Mouse (Mus musculus) heart, adult 2 months (tissue): ENCODE results near the gene Zdhhc17. TPM values are rescaled to one million over a fixed set of nuclear protein-coding genes. Genes with fewer than 3 reads are reported as not detected.

Source experiments
- DNase-seq, 2 experiments: peaks; one replicate each; pipeline ENCODE4 v3.0.0; 2021
- H3K27ac ChIP-seq: fragments of 200-600 bp; 2 replicates; pipeline ENCODE4 v1.8.1; 2022
- H3K27me3 ChIP-seq: fragments of 200-500 bp; 2 replicates; pipeline ENCODE4 v1.6.1; 2012; ENCODE audit warnings: mild to moderate bottlenecking, low read length, inconsistent platforms, mixed read lengths; ENCODE audit not compliant: control insufficient read depth, insufficient read depth
- H3K36me3 ChIP-seq: fragments of 200-500 bp; 2 replicates; pipeline ENCODE4 v1.6.1; 2012; ENCODE audit warnings: low read length, inconsistent platforms; ENCODE audit not compliant: control insufficient read depth, insufficient read depth
- H3K4me1 ChIP-seq: fragments of 200-500 bp; 2 replicates; pipeline ENCODE4 v1.6.1; 2011; ENCODE audit warnings: low read length; ENCODE audit not compliant: control insufficient read depth, insufficient read depth
- H3K4me3 ChIP-seq: fragments of 200-600 bp; 2 replicates; pipeline ENCODE4 v1.8.1; 2022
- H3K79me2 ChIP-seq: fragments of 200-500 bp; replicated peaks from 2 replicates; pipeline ENCODE4 v1.6.1; 2012; ENCODE audit warnings: mild to moderate bottlenecking, inconsistent platforms, low read length, moderate library complexity, mixed read lengths; ENCODE audit not compliant: control insufficient read depth, insufficient read depth
- H3K9ac ChIP-seq: fragments of 200-500 bp; 2 replicates; pipeline ENCODE4 v1.6.1; 2012; ENCODE audit warnings: low read depth, mild to moderate bottlenecking, control low read depth, inconsistent platforms, low read length, mixed read lengths
- CTCF ChIP-seq: fragments of 200-600 bp; IDR thresholded peaks from 2 replicates; pipeline ENCODE4 v1.8.1; 2022; ENCODE audit warnings: antibody characterized with exemption, mild to moderate bottlenecking, moderate library complexity
- EP300 ChIP-seq: fragments of 200-500 bp; IDR thresholded peaks from 2 replicates; pipeline ENCODE4 v1.6.1; 2011; ENCODE audit warnings: low read depth, low read length, control low read depth; ENCODE audit not compliant: insufficient read depth
- POLR2A ChIP-seq: fragments of 200-500 bp; IDR thresholded peaks from 2 replicates; pipeline ENCODE4 v1.6.1; 2011; ENCODE audit warnings: mild to moderate bottlenecking, low read depth, low read length, control low read depth; ENCODE audit not compliant: insufficient read depth
- WGBS: fragments of 180-500 bp; shearing (Covaris S2); methylation state at CpG from one replicate; pipeline ENCODE4 v1.1.7; 2018; 5-methylcytosine and 5-hydroxymethylcytosine counted together
- intact Hi-C: fragments of 180-260 bp; cut with DNase I; formaldehyde crosslinking; loops from one replicate; pipeline ENCODE4 v1.15.1; 2025
- polyA plus RNA-seq: library from polyadenylated mRNA; depleted of rRNA; stranded (reverse); fragments of >200 nt; gene quantifications from 2 replicates; pipeline ENCODE4 v1.2.3, GENCODE M21; 2012
- total RNA-seq, 2 experiments: library from RNA; stranded (reverse); gene quantifications; 2 replicates each; pipeline ENCODE4 v1.2.3; 2021

Zdhhc17 gene
- total and polyA plus RNA-seq, 3 experiments: 19.0 to 27.6 (median 20.5) TPM

- Histone ChIP-seq H3K9ac (no peak overlapping the region), H3K4me1 (no peaks in the 10 kb centered on the region), H3K4me3 (no peak overlapping the region), H3K27me3 (no peaks in the 10 kb centered on the region), H3K79me2 (no peaks in the 10 kb centered on the region), H3K27ac (no peak overlapping the region), H3K36me3 (no peaks in the 10 kb centered on the region)
- no peak for TF ChIP-seq EP300
- peak; percentile 65 for TF ChIP-seq CTCF
- 11% methylated on average over 1 of the region's 1 CpGs for WGBS
- DNase-seq: no peak
- intact Hi-C loops: no loop called here
Measured at GRCm38 (mm10) chr10:110962172-110962571, 47.8 kb downstream of the Zdhhc17 start.

- DNase-seq: no peak
- H3K9ac ChIP-seq: no peak overlapping the region
- TF ChIP-seq CTCF (no peak), EP300 (no peak), POLR2A (no peak)
- 90% methylated on average over 6 of the region's 6 CpGs for WGBS
- H3K27me3 ChIP-seq: no peaks in the 10 kb centered on the region
- intact Hi-C loops: no loop called here
- no peak overlapping the region for H3K4me3 ChIP-seq
- H3K79me2 ChIP-seq: no peaks in the 10 kb centered on the region
- H3K4me1 ChIP-seq: no peaks in the 10 kb centered on the region
- no peak overlapping the region for H3K27ac ChIP-seq
- H3K36me3 ChIP-seq: no peaks in the 10 kb centered on the region
Measured at GRCm38 (mm10) chr10:110960841-110961240, 49.1 kb downstream of the Zdhhc17 start.

GRCm38 (mm10) chr10:110959781-110960180, 50.2 kb downstream of the Zdhhc17 start:
- intact Hi-C loops: no loop called here
- 91% methylated on average over 8 of the region's 8 CpGs for WGBS
- no peak for TF ChIP-seq EP300

GRCm38 (mm10) chr10:110958879-110959278, 51.1 kb downstream of the Zdhhc17 start:
- H3K79me2 ChIP-seq: no peaks in the 10 kb centered on the region
- WGBS: 93% methylated on average over 6 of the region's 6 CpGs
- H3K36me3 ChIP-seq: no peaks in the 10 kb centered on the region; the same call in 1 of the 2 replicates

More at GRCm38 (mm10) chr10:110959781-110960180, 50.2 kb downstream of the Zdhhc17 start:
- DNase-seq: no peak
- Histone ChIP-seq H3K36me3 (no peaks in the 10 kb centered on the region), H3K27ac (no peak overlapping the region), H3K27me3 (no peaks in the 10 kb centered on the region), H3K4me1 (no peaks in the 10 kb centered on the region), H3K79me2 (no peaks in the 10 kb centered on the region), H3K4me3 (no peak overlapping the region), H3K9ac (no peak overlapping the region)

GRCm38 (mm10) chr10:110952937-110953451, 56.9 kb downstream of the Zdhhc17 start:
- peak; percentile 73 to 87 for DNase-seq
- no peak for TF ChIP-seq POLR2A
- TF ChIP-seq EP300: 0 out of 2 replicates have a peak, but pooled peaks have one; percentile 51
- no peaks in the 10 kb centered on the region for H3K27me3 ChIP-seq
- peak overlapping the region; percentile 81 for H3K27ac ChIP-seq
- intact Hi-C loops: no loop called here
- H3K79me2 ChIP-seq: no peaks in the 10 kb centered on the region
- 21% methylated on average over 9 of the region's 9 CpGs for WGBS
- no peak overlapping the region for H3K4me3 ChIP-seq
- peaks cover 12% of the 10 kb centered on the region for H3K4me1 ChIP-seq
- H3K36me3 ChIP-seq: peaks cover 12% of the 10 kb centered on the region
- H3K9ac ChIP-seq: no peak overlapping the region

More at GRCm38 (mm10) chr10:110958879-110959278, 51.1 kb downstream of the Zdhhc17 start:
- no peak overlapping the region for H3K27ac ChIP-seq
- no peak overlapping the region for H3K9ac ChIP-seq
- no peak for TF ChIP-seq CTCF
- TF ChIP-seq POLR2A: no peak
- no peak for TF ChIP-seq EP300
- no peaks in the 10 kb centered on the region for H3K4me1 ChIP-seq
- DNase-seq: no peak
- intact Hi-C loops: no loop called here
- H3K4me3 ChIP-seq: no peak overlapping the region
- no peaks in the 10 kb centered on the region for H3K27me3 ChIP-seq

- intact Hi-C loops: no loop called here
- Histone ChIP-seq H3K36me3 (peaks cover 12% of the 10 kb centered on the region), H3K9ac (no peak overlapping the region), H3K79me2 (no peaks in the 10 kb centered on the region), H3K27ac (peak overlapping the region; percentile 81), H3K4me3 (no peak overlapping the region), H3K27me3 (no peaks in the 10 kb centered on the region), H3K4me1 (peaks cover 12% of the 10 kb centered on the region)
- WGBS: 64% methylated on average over 8 of the region's 8 CpGs
- no peak for DNase-seq
- TF ChIP-seq POLR2A (no peak), EP300 (no peak), CTCF (no peak)
Measured at GRCm38 (mm10) chr10:110952271-110952670, 57.7 kb downstream of the Zdhhc17 start.
